Mouse (Mus musculus) lung, postnatal 0 days (tissue): Measurements from ENCODE around the gene Paqr3. TPM values are rescaled to one million over a fixed set of nuclear protein-coding genes. Genes with fewer than 3 reads are reported as not detected.

ENCODE experiments used
- ATAC-seq: fragments of 200-750 bp; cut with Nextera tagmentation; 2 replicates; pipeline ENCODE4 v1.8.0; 2017; ENCODE audit warnings: moderate library complexity
- DNase-seq: peaks from one replicate; pipeline ENCODE4 v3.0.0-alpha.2; 2016; ENCODE audit warnings: low spot score
- H3K27ac ChIP-seq: fragments of 300-500 bp; sonication (generic); 2 replicates; pipeline ENCODE4 v1.5.1; 2014; ENCODE audit warnings: antibody characterized with exemption, mild to moderate bottlenecking, low read length, mixed read lengths
- H3K27me3 ChIP-seq: fragments of 300-500 bp; sonication (generic); replicated peaks from 2 replicates; pipeline ENCODE4 v1.6.1; 2014; ENCODE audit warnings: low read length, mixed read lengths; ENCODE audit not compliant: insufficient read depth
- H3K36me3 ChIP-seq: fragments of 300-500 bp; sonication (generic); 2 replicates; pipeline ENCODE4 v1.6.1; 2014; ENCODE audit warnings: low read length, mixed read lengths; ENCODE audit not compliant: insufficient read depth
- H3K4me1 ChIP-seq: fragments of 300-500 bp; sonication (generic); 2 replicates; pipeline ENCODE4 v1.6.1; 2014; ENCODE audit warnings: antibody characterized with exemption, low read depth, low read length, mixed read lengths; ENCODE audit not compliant: insufficient read depth
- H3K4me2 ChIP-seq: fragments of 300-500 bp; sonication (generic); replicated peaks from 2 replicates; pipeline ENCODE4 v1.6.1; 2014; ENCODE audit warnings: low read depth, mild to moderate bottlenecking, low read length, moderate library complexity, mixed read lengths
- H3K4me3 ChIP-seq: fragments of 300-500 bp; sonication (generic); 2 replicates; pipeline ENCODE4 v1.5.1; 2014; ENCODE audit warnings: low read depth, low read length
- H3K9ac ChIP-seq: fragments of 300-500 bp; sonication (generic); replicated peaks from 2 replicates; pipeline ENCODE4 v1.6.1; 2014; ENCODE audit warnings: low read depth, mild to moderate bottlenecking
- H3K9me3 ChIP-seq: fragments of 300-500 bp; sonication (generic); 2 replicates; pipeline ENCODE4 v1.6.1; 2016; ENCODE audit warnings: low read length, mixed read lengths
- CTCF ChIP-seq: IDR thresholded peaks from 2 replicates; pipeline ENCODE4 v1.5.1; 2016; ENCODE audit warnings: antibody characterized with exemption, mild to moderate bottlenecking
- EP300 ChIP-seq: IDR thresholded peaks from 2 replicates; pipeline ENCODE4 v1.6.1; 2016; ENCODE audit warnings: antibody characterized with exemption, mild to moderate bottlenecking, control low read depth
- WGBS: fragments of 180-500 bp; shearing (Covaris S2); extraction: QIAGEN DNeasy Blood & Tissue Kit; methylation state at CpG from one replicate; pipeline ENCODE4 v1.1.7; 2014; 5-methylcytosine and 5-hydroxymethylcytosine counted together
- polyA plus RNA-seq: library from polyadenylated mRNA; unstranded; fragments of >200 nt; fragmentation: Nextera tagmentation; extraction: Ambion mirVana; gene quantifications from 2 replicates; pipeline ENCODE4 v1.2.1, GENCODE M21; 2015

Paqr3 gene
- polyA plus RNA-seq, result 1.2 and 1.4 TPM in 2 replicates

- peak within 1 kb of the TSS; percentile 46 for H3K9ac ChIP-seq
- H3K27ac ChIP-seq, result peak within 1 kb of the TSS; percentile 71; the same call in 1 of the 2 replicates
- peak within 1 kb of the TSS; percentile 68 for H3K4me3 ChIP-seq
- peak within 1 kb of the TSS; percentile 91 for H3K4me2 ChIP-seq
- no peaks in the 10 kb centered on the region for H3K36me3 ChIP-seq
- WGBS, result under 1% methylated on average over 50 of the region's 62 CpGs
- no peaks in the 10 kb centered on the region for H3K9me3 ChIP-seq
- no peaks in the 10 kb centered on the region for H3K27me3 ChIP-seq
- H3K4me1 ChIP-seq, result peaks cover 5% of the 10 kb centered on the region; the same call in 1 of the 2 replicates
- TF ChIP-seq EP300 (no peak), CTCF (no peak)
- ATAC-seq (peak; percentile 99), DNase-seq (peak; percentile 96)
Measured at GRCm38 (mm10) chr5:97111207-97111910, at the start of gene Paqr3. Gene Paqr3 (minus strand): TSS chr5:97111596.

DNA sequence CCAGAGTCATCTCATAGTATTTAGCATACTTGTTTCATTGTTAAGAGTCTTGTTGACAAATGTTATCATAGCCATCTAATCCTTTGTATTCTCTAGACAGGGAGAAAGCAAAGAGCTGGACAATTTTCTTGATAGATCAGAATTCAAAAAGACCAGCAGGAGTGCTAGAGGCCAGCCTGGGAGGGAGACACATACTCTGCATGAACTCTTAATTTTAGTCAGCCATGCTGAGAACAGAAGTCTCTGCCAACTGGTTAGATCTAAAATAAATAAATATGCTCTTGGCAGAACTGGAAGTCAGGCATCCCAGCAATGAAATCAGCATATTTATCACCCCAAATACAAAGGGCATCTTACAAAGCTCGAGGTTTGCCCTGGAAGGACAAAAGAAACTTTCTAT is 43.3 kb upstream of the Paqr3 start:
- H3K4me1 ChIP-seq, result no peaks in the 10 kb centered on the region
- peak; percentile 42 for TF ChIP-seq CTCF
- TF ChIP-seq EP300, result no peak
- no peak for ATAC-seq
- no peak overlapping the region for H3K4me2 ChIP-seq
- H3K4me3 ChIP-seq, result no peak overlapping the region
- no peak overlapping the region for H3K27ac ChIP-seq
- no peaks in the 10 kb centered on the region for H3K36me3 ChIP-seq
- H3K9ac ChIP-seq, result no peak overlapping the region
- peak; percentile 17 for DNase-seq
- H3K9me3 ChIP-seq, result no peaks in the 10 kb centered on the region
- WGBS, result 11% methylated on average over 1 of the region's 1 CpGs
- H3K27me3 ChIP-seq, result no peaks in the 10 kb centered on the region

DNA sequence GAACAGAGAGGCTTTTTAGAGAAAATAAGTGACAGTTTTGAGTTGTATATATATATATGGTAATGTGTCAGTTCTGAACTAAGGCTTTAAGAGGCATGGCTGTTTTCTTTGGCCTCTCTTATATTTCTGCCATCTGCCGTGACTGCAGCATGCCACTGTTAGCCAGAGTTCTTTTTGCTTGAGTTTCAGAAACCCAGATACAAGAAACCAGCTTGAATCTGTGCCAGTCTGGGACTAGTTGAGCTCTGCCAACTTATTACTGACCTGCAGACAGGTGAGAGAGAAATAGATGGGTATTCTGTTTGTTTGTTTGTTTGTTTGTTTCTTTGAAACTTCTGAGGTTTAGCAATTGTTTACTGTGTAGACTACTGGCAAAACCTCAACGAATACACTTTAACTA is 23.9 kb upstream of the Paqr3 start:
- ATAC-seq (no peak), DNase-seq (no peak)
- WGBS, result 82% methylated on average over 2 of the region's 2 CpGs
- H3K36me3 ChIP-seq, result no peaks in the 10 kb centered on the region
- no peak overlapping the region for H3K9ac ChIP-seq
- H3K9me3 ChIP-seq, result no peaks in the 10 kb centered on the region
- no peak overlapping the region for H3K4me2 ChIP-seq
- no peak overlapping the region for H3K4me3 ChIP-seq
- no peak overlapping the region for H3K27ac ChIP-seq
- no peaks in the 10 kb centered on the region for H3K4me1 ChIP-seq
- TF ChIP-seq CTCF, result no peak
- TF ChIP-seq EP300, result no peak
- no peaks in the 10 kb centered on the region for H3K27me3 ChIP-seq

DNA sequence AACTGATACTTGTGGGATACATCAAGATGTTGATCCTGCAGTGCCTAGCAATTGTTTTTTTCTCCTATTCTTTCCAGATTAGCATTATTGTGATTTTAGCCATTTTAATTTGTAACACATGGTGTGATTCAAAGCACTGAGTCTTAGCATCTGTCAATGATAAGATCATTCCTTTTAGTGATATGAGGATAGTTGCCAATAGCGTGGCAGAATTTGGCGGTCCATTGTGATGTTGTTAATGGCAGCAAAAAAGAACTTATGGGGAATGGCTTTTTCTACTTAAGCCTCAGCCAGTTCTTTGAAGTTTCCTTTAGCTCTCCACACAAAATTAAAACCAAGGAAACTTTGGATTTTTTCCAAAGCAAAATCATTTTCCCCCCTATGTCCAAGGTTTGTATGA is 18.2 kb upstream of the Paqr3 start:
- H3K27me3 ChIP-seq, result no peaks in the 10 kb centered on the region
- ATAC-seq, result no peak
- H3K4me2 ChIP-seq, result no peak overlapping the region
- no peak overlapping the region for H3K4me3 ChIP-seq
- H3K9me3 ChIP-seq, result no peaks in the 10 kb centered on the region
- 93% methylated on average over 2 of the region's 2 CpGs for WGBS
- no peak for TF ChIP-seq EP300
- TF ChIP-seq CTCF, result no peak
- H3K36me3 ChIP-seq, result no peaks in the 10 kb centered on the region
- no peak for DNase-seq
- H3K27ac ChIP-seq, result no peak overlapping the region
- H3K4me1 ChIP-seq, result no peaks in the 10 kb centered on the region
- H3K9ac ChIP-seq, result no peak overlapping the region

- Histone ChIP-seq H3K36me3 (no peaks in the 10 kb centered on the region), H3K4me3 (no peak overlapping the region), H3K4me2 (no peak overlapping the region), H3K27ac (no peak overlapping the region), H3K4me1 (no peaks in the 10 kb centered on the region), H3K27me3 (no peaks in the 10 kb centered on the region), H3K9me3 (no peaks in the 10 kb centered on the region), H3K9ac (no peak overlapping the region)
- TF ChIP-seq CTCF, result peak; percentile 88
- no peak for TF ChIP-seq EP300
- no peak for ATAC-seq
- 46% methylated on average over 21 of the region's 21 CpGs for WGBS
- DNase-seq, result peak; percentile 85
Measured at GRCm38 (mm10) chr5:97128242-97129226, 17.1 kb upstream of the Paqr3 start.

GRCm38 (mm10) chr5:97127284-97127683 is 15.9 kb upstream of the Paqr3 start:
- no peak overlapping the region for H3K4me3 ChIP-seq
- no peak overlapping the region for H3K4me2 ChIP-seq
- H3K27ac ChIP-seq, result no peak overlapping the region
- ATAC-seq (no peak), DNase-seq (no peak)
- no peaks in the 10 kb centered on the region for H3K27me3 ChIP-seq
- no peaks in the 10 kb centered on the region for H3K36me3 ChIP-seq
- H3K9me3 ChIP-seq, result no peaks in the 10 kb centered on the region
- no peak overlapping the region for H3K9ac ChIP-seq
- WGBS, result 85% methylated on average over 6 of the region's 6 CpGs
- H3K4me1 ChIP-seq, result no peaks in the 10 kb centered on the region
- TF ChIP-seq EP300 (no peak), CTCF (no peak)
